Mouse (Mus musculus) embryonic fibroblast, embryonic 13.5 days (primary cell): ENCODE data around the gene Slc51b. TPM values are rescaled to one million over a fixed set of nuclear protein-coding genes. Genes with fewer than 3 reads are reported as not detected.

Source experiments
- H3K27ac ChIP-seq: 2 replicates; pipeline ENCODE4 v1.5.1; 2012; ENCODE audit warnings: low read length, control low read depth, inconsistent platforms; ENCODE audit not compliant: insufficient read depth
- H3K4me1 ChIP-seq: 2 replicates; pipeline ENCODE4 v1.6.1; 2011; ENCODE audit warnings: low read length; ENCODE audit not compliant: control insufficient read depth, insufficient read depth
- H3K4me3 ChIP-seq: 2 replicates; pipeline ENCODE4 v1.5.1; 2011; ENCODE audit warnings: mild to moderate bottlenecking, control low read depth, low read length; ENCODE audit not compliant: insufficient read depth
- CTCF ChIP-seq: IDR thresholded peaks from 2 replicates; pipeline ENCODE4 v1.5.1; 2011; ENCODE audit warnings: mild to moderate bottlenecking, control low read depth, low read length, moderate library complexity, borderline replicate concordance; ENCODE audit not compliant: insufficient read depth
- POLR2A ChIP-seq: IDR thresholded peaks from 2 replicates; pipeline ENCODE4 v1.6.1; 2011; ENCODE audit warnings: low read depth, mild to moderate bottlenecking, control low read depth, low read length, moderate library complexity
- polyA plus RNA-seq: library from polyadenylated mRNA; stranded (reverse); fragments of >200 nt; gene quantifications from 2 replicates; pipeline ENCODE4 v1.2.4, GENCODE M21; 2011; ENCODE audit warnings: low read depth; ENCODE audit not compliant: missing spikeins, insufficient read length

Slc51b gene
- polyA plus RNA-seq, 1 experiment, result not detected

- H3K4me3 ChIP-seq, result no peak overlapping the region
- no peaks in the 10 kb centered on the region for H3K4me1 ChIP-seq
- TF ChIP-seq CTCF (no peak), POLR2A (no peak)
- no peak overlapping the region for H3K27ac ChIP-seq
Observed at GRCm38 (mm10) chr9:65417738-65418137, 5.0 kb downstream of the Slc51b start.

GRCm38 (mm10) chr9:65411326-65411725, 11.4 kb downstream of the Slc51b start:
- no peak overlapping the region for H3K4me3 ChIP-seq
- no peak for TF ChIP-seq POLR2A
- no peak for TF ChIP-seq CTCF
- no peak overlapping the region for H3K27ac ChIP-seq
- H3K4me1 ChIP-seq, result no peaks in the 10 kb centered on the region; the same call in 1 of the 2 replicates

GRCm38 (mm10) chr9:65410378-65410777, 12.4 kb downstream of the Slc51b start:
- H3K4me3 ChIP-seq, result no peak overlapping the region
- TF ChIP-seq CTCF (no peak), POLR2A (no peak)
- no peaks in the 10 kb centered on the region; the same call in 1 of the 2 replicates for H3K4me1 ChIP-seq
- no peak overlapping the region for H3K27ac ChIP-seq

GRCm38 (mm10) chr9:65408871-65409295, 13.9 kb downstream of the Slc51b start:
- Histone ChIP-seq H3K4me3 (no peak overlapping the region), H3K27ac (no peak overlapping the region), H3K4me1 (no peaks in the 10 kb centered on the region; the same call in 1 of the 2 replicates)
- no peak for TF ChIP-seq POLR2A
- no peak for TF ChIP-seq CTCF

GRCm38 (mm10) chr9:65407861-65408260, 14.9 kb downstream of the Slc51b start:
- no peaks in the 10 kb centered on the region; the same call in 1 of the 2 replicates for H3K4me1 ChIP-seq
- TF ChIP-seq POLR2A (no peak), CTCF (no peak)
- no peak overlapping the region for H3K4me3 ChIP-seq
- H3K27ac ChIP-seq, result no peak overlapping the region

- H3K4me3 ChIP-seq, result no peak overlapping the region
- no peaks in the 10 kb centered on the region; the same call in 1 of the 2 replicates for H3K4me1 ChIP-seq
- no peak overlapping the region for H3K27ac ChIP-seq
- no peak for TF ChIP-seq POLR2A
- TF ChIP-seq CTCF, result no peak
Observed at GRCm38 (mm10) chr9:65407327-65407726, 15.4 kb downstream of the Slc51b start.

GRCm38 (mm10) chr9:65405184-65405449, 17.6 kb downstream of the Slc51b start:
- no peak overlapping the region for H3K27ac ChIP-seq
- no peak overlapping the region for H3K4me3 ChIP-seq
- H3K4me1 ChIP-seq, result no peaks in the 10 kb centered on the region; the same call in 1 of the 2 replicates
- TF ChIP-seq CTCF, result no peak
- TF ChIP-seq POLR2A, result no peak

GRCm38 (mm10) chr9:65404331-65405183, 18.2 kb downstream of the Slc51b start:
- Histone ChIP-seq H3K27ac (no peak overlapping the region), H3K4me3 (no peak overlapping the region), H3K4me1 (no peaks in the 10 kb centered on the region; the same call in 1 of the 2 replicates)
- TF ChIP-seq POLR2A, result no peak
- no peak for TF ChIP-seq CTCF

- Histone ChIP-seq H3K4me1 (no peaks in the 10 kb centered on the region), H3K27ac (no peak overlapping the region), H3K4me3 (no peak overlapping the region)
- no peak for TF ChIP-seq POLR2A
- TF ChIP-seq CTCF, result no peak
Observed at GRCm38 (mm10) chr9:65399934-65400333, 22.8 kb downstream of the Slc51b start.

- Histone ChIP-seq H3K4me3 (peak within 1 kb of the TSS; percentile 30), H3K4me1 (no peaks in the 10 kb centered on the region), H3K27ac (no peak within 1 kb of the TSS)
- TF ChIP-seq POLR2A (peak; percentile 62), CTCF (no peak)
Observed at GRCm38 (mm10) chr9:65398279-65398678, 24.5 kb downstream of the Slc51b start, which contains the start of gene Rasl12. Rasl12 (plus strand) TSS chr9:65398506.
